Mouse (Mus musculus) 416B (cell line): ENCODE results near the gene Pik3r5.

Source experiments
- DNase-seq: peaks from one replicate; pipeline ENCODE4 v3.0.0; 2011; ENCODE audit warnings: low read depth

Gene Pik3r5

GRCm38 (mm10) chr11:68485206-68485942 lies 53.5 kb downstream of the Pik3r5 start:
- DNase-seq: peak; percentile 81

DNA sequence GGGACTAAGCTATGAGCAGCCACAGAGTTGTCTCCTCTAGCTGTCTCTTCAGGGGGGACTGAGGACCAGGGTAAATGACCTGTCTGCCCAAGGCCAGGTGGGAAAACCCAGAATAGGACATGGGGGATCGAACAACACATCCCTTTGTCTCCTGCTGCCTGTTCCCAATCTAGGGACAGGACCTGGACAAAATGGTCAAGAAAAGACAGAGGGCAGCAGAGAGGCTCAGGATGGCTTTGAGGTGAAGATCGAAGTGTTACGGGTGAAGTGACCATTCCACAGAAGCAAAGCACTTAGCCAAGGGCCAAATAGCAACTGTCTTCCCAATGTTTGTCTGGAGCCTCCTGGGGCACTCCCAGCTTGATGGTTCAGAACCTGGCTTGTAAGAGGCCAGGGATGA lies 54.2 kb downstream of the Pik3r5 start:
- no peak for DNase-seq

GRCm38 (mm10) chr11:68487720-68488119 lies 55.8 kb downstream of the Pik3r5 start:
- DNase-seq: no peak

- no peak for DNase-seq
Measured at GRCm38 (mm10) chr11:68488256-68488824, 56.4 kb downstream of the Pik3r5 start.

GRCm38 (mm10) chr11:68489236-68489635 lies 57.3 kb downstream of the Pik3r5 start:
- no peak for DNase-seq

DNA sequence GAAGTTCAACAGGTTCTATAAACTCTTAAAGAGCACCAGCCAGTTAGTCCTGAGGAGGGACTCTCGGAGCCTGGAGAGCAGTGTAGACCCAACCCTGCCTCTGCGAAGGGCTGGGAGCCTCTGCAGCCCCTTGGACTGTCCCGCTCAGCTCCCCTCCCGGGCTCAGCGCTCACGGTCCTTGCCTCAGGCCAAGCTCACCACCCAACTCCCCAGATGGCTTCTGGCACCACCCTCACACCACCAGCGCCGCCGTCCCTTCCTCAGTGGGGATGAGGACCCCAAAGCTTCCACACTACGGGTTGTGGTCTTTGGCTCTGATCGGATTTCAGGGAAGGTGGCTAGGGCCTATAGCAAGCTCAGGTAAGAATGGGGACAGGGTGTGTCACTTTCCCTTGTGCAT lies 60.7 kb downstream of the Pik3r5 start:
- DNase-seq: no peak

DNA sequence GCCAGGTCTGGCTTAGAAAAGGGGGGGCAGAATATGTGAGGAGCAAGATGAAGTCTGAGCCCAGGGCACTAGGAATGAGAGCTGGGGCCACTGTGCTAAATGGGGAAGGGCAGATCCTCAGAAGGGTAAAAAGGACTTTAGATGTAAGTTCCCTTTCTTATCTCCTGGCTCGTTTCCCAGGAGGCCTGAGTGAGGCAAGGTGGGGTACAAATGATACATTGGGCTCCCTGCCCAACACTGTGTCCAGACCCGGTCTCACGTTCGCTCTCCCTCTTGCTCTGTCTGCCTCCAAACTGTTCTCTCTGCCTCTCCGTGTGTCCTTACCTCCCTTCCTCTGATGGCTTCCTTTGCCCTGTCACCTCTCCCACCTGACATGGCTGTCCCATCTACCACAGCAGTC lies 61.8 kb downstream of the Pik3r5 start:
- DNase-seq: peak; percentile 11

GRCm38 (mm10) chr11:68497081-68497480 lies 65.2 kb downstream of the Pik3r5 start:
- no peak for DNase-seq

GRCm38 (mm10) chr11:68498517-68498916 lies 66.6 kb downstream of the Pik3r5 start:
- no peak for DNase-seq

DNA sequence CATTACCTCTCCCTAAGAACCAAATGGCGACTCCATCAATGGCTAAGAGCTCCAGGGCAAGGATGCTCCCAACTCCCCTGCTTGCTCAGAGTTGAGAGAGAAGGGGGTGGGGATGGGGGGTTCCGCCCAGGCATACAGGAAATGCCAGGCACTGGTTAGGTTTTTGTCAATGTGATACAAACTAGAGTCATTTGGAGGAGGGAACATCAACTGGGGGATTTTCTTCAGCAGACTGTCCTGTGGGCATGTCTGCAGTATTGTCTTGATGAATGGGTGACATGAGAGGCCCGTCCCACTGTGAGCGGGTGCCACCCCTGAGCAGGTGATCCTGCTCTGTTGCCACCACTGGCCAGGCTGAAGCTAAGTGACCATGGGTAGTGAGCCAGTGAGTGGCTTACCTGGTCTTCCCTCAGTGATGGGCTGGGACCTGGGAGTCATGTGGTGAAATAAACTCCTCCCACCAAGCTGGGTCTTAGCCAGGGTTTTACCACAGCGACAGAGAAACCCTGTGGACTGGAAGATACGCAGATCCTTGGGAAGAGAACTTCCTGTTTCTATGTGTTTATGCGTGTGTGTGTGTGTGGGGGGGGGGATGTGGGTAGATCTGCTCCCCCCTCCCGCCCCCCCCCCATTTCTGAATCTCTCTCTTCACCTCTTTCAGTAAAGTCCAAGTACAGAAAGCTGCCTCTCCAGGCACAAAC lies 67.2 kb downstream of the Pik3r5 start:
- DNase-seq: peak; percentile 55

DNA sequence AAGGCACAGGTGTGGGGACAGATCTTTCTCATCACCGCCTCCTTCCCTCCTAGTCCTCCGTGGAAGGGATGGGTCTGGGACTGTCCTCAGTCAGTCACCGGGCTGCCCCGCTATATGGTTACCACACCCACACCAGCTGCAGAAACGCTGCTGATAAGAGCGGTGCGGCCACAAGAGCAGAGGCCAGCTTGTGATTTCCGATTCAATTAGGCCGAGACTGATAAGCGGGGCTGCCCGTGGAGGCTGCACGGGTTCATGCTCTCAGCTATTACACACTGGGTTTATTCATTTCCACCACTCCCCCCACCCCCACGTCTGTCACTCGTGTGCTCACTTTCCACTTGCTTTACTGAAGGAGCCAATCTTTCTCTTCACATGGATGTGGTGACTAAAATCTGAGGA lies 69.0 kb downstream of the Pik3r5 start:
- DNase-seq: peak; percentile 86

GRCm38 (mm10) chr11:68502408-68502807 lies 70.5 kb downstream of the Pik3r5 start:
- DNase-seq: peak; percentile 80

GRCm38 (mm10) chr11:68502902-68503629 lies 71.1 kb downstream of the Pik3r5 start, which contains the start of gene Pik3r6:
TSS of gene Pik3r6 (plus strand) at chr11:68503019.
- peak; percentile 84 for DNase-seq

- no peak for DNase-seq
Measured at GRCm38 (mm10) chr11:68504913-68505312, 73.0 kb downstream of the Pik3r5 start.

DNA sequence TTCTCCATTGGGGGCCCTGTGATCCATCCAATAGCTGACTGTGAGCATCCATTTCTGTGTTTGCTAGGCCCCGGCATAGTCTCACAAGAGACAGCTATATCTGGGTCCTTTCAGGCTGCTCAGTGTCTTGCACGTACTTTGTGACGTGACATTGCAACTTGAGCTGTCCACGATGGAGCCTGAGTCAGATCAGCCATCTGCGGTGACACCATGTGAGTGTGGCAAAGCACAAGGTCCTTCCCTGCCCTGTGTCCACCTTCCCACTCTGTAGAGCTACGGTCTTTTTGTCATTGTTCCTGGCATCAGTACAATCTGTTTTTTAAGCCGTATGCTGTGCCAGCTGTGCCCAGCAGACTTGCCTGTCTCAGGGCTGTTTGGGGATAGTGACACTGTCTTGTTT lies 75.3 kb downstream of the Pik3r5 start:
- no peak for DNase-seq

DNA sequence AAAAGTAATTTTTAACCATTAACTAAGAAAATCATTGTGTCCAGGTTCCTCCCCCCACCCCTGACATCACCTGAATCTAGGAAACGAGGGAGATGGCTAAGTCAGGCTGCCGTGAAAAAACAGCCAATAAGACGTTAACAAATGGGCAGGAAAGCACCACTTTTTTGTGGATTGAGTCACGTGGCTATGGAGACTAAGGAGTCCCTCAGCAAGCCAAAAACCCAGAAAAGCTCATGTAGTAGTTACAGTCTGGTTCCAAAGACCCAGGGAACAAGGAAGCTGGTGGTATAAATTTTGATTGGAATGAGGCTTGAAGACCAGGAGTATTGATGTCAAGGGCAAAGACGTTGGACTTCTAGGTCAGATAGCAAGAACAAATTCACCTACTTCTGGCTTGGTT lies 76.7 kb downstream of the Pik3r5 start:
- DNase-seq: no peak

DNA sequence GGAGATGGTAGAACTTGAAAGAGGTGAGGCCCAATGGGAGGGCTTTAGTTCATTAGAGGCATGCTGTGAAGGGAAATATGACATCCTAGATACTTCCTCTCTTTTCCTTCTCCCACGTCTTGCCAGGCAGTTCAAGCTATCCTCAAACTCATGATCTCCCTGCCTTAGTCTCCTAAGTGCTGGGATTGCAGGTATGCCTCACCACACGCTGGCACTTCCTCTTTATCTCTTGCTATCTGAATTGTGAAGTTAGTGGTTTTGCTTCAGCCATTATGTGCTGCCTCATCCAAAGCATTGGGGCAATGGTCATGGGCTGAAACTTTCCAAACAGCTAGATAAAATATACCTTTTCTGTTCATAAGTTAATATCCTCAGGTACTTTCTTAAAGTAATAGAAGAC lies 77.3 kb downstream of the Pik3r5 start:
- no peak for DNase-seq

DNA sequence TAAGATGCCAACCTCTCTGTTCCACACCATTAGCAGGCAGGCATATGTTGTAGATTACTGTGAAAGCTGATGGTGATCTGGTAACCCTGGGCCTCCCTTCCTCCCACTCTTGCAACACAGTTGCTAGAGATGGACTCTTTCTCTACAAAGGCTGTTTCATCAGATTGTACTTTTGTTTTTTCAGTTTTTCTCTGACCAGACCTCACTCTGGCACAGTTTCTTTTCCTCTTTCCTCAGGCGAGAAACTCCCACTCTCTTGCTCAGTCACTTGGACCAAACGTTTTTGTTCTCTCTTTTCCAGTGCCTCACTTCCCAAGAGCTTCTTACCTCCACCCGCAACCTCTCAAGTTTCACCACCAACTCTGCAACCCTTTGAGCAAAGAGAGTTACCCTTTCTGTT lies 82.0 kb downstream of the Pik3r5 start:
- DNase-seq: peak; percentile 28

DNA sequence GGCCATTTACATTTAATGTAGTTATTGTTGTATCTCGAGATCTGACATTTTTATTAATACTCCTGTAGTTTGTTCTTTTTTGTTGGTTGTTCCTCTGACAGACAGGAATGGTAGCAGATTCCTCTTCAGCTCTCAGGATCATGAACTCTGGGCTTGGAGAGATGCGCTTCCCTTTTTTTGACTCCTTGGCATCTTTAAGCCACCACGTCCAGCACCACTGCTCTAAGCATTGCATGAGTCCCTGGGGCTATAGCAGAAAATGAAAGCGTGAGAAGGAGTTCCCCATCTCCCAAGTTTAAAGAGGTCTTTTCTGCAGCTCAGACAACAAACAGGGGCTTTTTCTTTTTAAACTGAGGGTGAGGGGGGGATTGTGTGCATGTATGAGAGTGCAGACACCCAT lies 87.4 kb downstream of the Pik3r5 start:
- DNase-seq: no peak

DNA sequence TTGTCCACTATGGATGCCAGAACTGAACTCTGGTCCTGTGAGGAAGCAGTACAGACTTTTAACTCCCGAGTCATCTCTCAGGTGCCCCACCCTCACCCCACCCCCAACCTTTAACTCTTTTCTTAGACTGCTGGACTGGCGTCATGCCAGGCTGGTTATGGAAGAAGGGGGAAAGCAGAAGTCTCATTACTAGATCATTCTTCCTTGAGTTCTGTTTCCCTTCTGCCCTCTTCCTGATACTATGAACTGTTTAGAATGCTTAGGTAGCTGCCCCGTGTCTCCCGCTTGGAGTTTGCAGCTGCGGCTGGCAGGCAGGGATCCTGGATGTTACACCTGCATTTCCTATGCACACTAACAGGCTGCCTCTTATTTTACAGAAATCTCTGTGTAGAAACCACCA lies 87.9 kb downstream of the Pik3r5 start:
- DNase-seq: peak; percentile 53

DNA sequence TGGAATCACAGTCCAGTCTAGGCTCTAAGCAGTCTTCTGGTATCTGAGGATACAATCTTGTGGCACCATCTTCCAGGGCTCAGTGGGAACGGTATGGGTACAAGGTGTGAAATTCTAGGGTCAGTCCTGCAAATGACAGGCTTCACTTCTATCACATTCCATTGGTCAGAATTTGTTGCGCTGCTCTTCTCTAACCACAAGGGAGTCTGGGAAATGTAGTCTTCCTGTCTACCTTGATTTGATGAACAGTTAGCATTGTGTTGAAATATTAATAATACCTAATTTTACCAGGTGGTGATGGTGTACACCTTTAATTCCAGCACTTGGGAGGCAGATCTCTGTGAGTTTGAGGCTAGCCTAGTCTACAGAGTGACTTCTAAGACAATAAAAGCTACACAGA lies 88.5 kb downstream of the Pik3r5 start:
- DNase-seq: no peak

DNA sequence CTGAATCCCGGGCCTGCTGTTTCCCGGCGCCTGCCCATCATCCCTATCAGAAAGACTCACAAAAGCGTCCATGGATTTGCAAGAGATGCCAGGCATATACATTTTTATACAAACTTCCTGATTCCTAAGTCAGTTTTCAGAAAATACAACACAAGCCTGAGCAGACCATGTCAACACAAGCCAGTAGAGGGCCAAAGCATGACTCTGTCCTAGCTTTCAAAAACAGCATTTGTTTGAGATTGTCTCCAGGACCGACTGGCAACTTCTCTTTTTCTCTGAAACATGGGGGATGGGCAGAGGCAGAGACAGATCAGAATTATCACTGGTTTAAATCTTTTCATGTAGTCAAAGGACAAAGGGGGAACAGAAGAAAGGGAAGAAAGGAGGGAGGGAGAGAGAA lies 89.4 kb downstream of the Pik3r5 start:
- DNase-seq: peak; percentile 52

- DNase-seq: no peak
Measured at GRCm38 (mm10) chr11:68526441-68526840, 94.5 kb downstream of the Pik3r5 start.
